Mouse (Mus musculus) forebrain, embryonic 10.5 days (tissue): ENCODE measurements around the gene Pex26. TPM values are rescaled to one million over a fixed set of nuclear protein-coding genes. Genes with fewer than 3 reads are reported as not detected.

Source experiments
- DNase-seq: peaks from one replicate; pipeline ENCODE4 v3.0.0-alpha.2; 2017; ENCODE audit warnings: low spot score; ENCODE audit errors: extremely low spot score
- H3K27ac ChIP-seq: fragments of 300-500 bp; sonication (generic); 2 replicates; pipeline ENCODE4 v1.5.1; 2016; ENCODE audit warnings: mild to moderate bottlenecking
- H3K27me3 ChIP-seq: fragments of 300-500 bp; sonication (generic); 2 replicates; pipeline ENCODE4 v1.6.1; 2016; ENCODE audit warnings: mild to moderate bottlenecking; ENCODE audit not compliant: poor library complexity, severe bottlenecking
- H3K36me3 ChIP-seq: fragments of 300-500 bp; sonication (generic); replicated peaks from 2 replicates; pipeline ENCODE4 v1.6.1; 2016; ENCODE audit warnings: mild to moderate bottlenecking, moderate library complexity
- H3K4me1 ChIP-seq: fragments of 300-500 bp; sonication (generic); 2 replicates; pipeline ENCODE4 v1.6.1; 2016
- H3K4me3 ChIP-seq: fragments of 300-500 bp; sonication (generic); 2 replicates; pipeline ENCODE4 v1.5.1; 2016; ENCODE audit warnings: mild to moderate bottlenecking, moderate library complexity
- H3K9me3 ChIP-seq: fragments of 300-500 bp; sonication (generic); 2 replicates; pipeline ENCODE4 v1.6.1; 2016; ENCODE audit warnings: mild to moderate bottlenecking, moderate library complexity
- WGBS: fragments of 180-500 bp; shearing (Covaris S2); methylation state at CpG from one replicate; pipeline ENCODE4 v1.1.7; 2016; 5-methylcytosine and 5-hydroxymethylcytosine counted together
- polyA plus RNA-seq: library from polyadenylated mRNA; unstranded; fragments of >200 nt; fragmentation: Nextera tagmentation; extraction: Ambion mirVana; gene quantifications from 2 replicates; pipeline ENCODE4 v1.2.1, GENCODE M21; 2016

Pex26 gene
- polyA plus RNA-seq, 1 experiment from 2014 or later = 8.0 TPM

DNA sequence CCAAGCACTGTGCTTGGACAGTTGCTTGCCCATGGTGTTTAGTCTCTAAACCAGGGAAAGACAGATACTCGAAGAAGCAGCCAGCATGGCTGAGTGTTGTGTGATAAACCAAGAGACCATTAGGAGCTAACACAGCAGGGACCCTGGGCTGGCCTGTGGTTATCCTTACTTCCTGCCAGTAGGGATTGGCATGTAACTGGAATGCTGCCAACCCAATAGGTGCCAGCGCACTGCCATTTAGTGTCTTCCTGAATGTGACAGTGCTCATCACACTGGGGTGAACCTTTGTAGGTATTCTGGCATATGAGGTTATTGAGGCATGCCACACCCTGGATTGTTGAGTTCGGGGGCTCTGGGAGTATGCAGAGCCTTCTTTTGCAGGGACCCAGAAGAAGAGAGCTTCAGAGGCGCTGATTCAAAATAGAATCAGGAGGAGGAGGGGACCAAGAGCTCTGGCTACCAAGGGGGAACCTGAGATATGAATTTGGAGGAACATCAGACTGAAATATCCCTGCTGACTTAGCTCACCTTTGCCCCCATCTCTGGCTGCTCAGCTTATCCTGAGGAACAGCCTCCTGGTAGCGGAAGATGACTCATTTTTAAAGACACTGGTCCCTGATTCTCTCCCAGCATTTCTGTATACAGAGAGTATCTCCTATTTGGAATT, 33.3 kb downstream of the Pex26 start:
- Histone ChIP-seq H3K27me3 (peaks cover 15% of the 10 kb centered on the region), H3K4me3 (no peak overlapping the region), H3K9me3 (no peaks in the 10 kb centered on the region), H3K27ac (no peak overlapping the region), H3K36me3 (no peaks in the 10 kb centered on the region), H3K4me1 (peaks cover 2% of the 10 kb centered on the region)
- 84% methylated on average over 5 of the region's 5 CpGs for WGBS
- DNase-seq = no peak

- Histone ChIP-seq H3K4me1 (no peaks in the 10 kb centered on the region), H3K27me3 (peaks cover 3% of the 10 kb centered on the region), H3K4me3 (no peak overlapping the region), H3K27ac (no peak overlapping the region), H3K36me3 (no peaks in the 10 kb centered on the region), H3K9me3 (peaks cover 2% of the 10 kb centered on the region; the same call in 1 of the 2 replicates)
- no peak for DNase-seq
- WGBS = 96% methylated on average over 7 of the region's 7 CpGs
Measured at GRCm38 (mm10) chr6:121218002-121218401, 34.5 kb downstream of the Pex26 start.

GRCm38 (mm10) chr6:121219406-121219805, 35.9 kb downstream of the Pex26 start:
- no peak overlapping the region for H3K27ac ChIP-seq
- no peaks in the 10 kb centered on the region for H3K36me3 ChIP-seq
- peaks cover 4% of the 10 kb centered on the region; the same call in 1 of the 2 replicates for H3K9me3 ChIP-seq
- no peak for DNase-seq
- WGBS = 83% methylated on average over 4 of the region's 4 CpGs
- no peaks in the 10 kb centered on the region for H3K4me1 ChIP-seq
- no peak overlapping the region for H3K4me3 ChIP-seq
- H3K27me3 ChIP-seq = no peaks in the 10 kb centered on the region

GRCm38 (mm10) chr6:121220181-121220580, 36.7 kb downstream of the Pex26 start:
- Histone ChIP-seq H3K4me3 (no peak overlapping the region), H3K27me3 (no peaks in the 10 kb centered on the region), H3K9me3 (peaks cover 4% of the 10 kb centered on the region; the same call in 1 of the 2 replicates), H3K27ac (no peak overlapping the region), H3K36me3 (no peaks in the 10 kb centered on the region), H3K4me1 (peaks cover 4% of the 10 kb centered on the region; the same call in 1 of the 2 replicates)
- WGBS = 93% methylated on average over 10 of the region's 10 CpGs
- DNase-seq = no peak

GRCm38 (mm10) chr6:121221876-121222597, 38.6 kb downstream of the Pex26 start:
- H3K9me3 ChIP-seq = peaks cover 4% of the 10 kb centered on the region; the same call in 1 of the 2 replicates
- WGBS = 90% methylated on average over 8 of the region's 8 CpGs
- no peak overlapping the region for H3K27ac ChIP-seq
- no peaks in the 10 kb centered on the region for H3K27me3 ChIP-seq
- no peak for DNase-seq
- H3K4me3 ChIP-seq = no peak overlapping the region
- no peaks in the 10 kb centered on the region for H3K36me3 ChIP-seq
- peaks cover 4% of the 10 kb centered on the region; the same call in 1 of the 2 replicates for H3K4me1 ChIP-seq

GRCm38 (mm10) chr6:121223001-121223400, 39.5 kb downstream of the Pex26 start:
- H3K4me1 ChIP-seq = peaks cover 4% of the 10 kb centered on the region; the same call in 1 of the 2 replicates
- H3K4me3 ChIP-seq = no peak overlapping the region
- no peak for DNase-seq
- no peaks in the 10 kb centered on the region for H3K36me3 ChIP-seq
- 95% methylated on average over 14 of the region's 14 CpGs for WGBS
- H3K27ac ChIP-seq = no peak overlapping the region
- H3K27me3 ChIP-seq = no peaks in the 10 kb centered on the region
- peaks cover 4% of the 10 kb centered on the region; the same call in 1 of the 2 replicates for H3K9me3 ChIP-seq

DNA sequence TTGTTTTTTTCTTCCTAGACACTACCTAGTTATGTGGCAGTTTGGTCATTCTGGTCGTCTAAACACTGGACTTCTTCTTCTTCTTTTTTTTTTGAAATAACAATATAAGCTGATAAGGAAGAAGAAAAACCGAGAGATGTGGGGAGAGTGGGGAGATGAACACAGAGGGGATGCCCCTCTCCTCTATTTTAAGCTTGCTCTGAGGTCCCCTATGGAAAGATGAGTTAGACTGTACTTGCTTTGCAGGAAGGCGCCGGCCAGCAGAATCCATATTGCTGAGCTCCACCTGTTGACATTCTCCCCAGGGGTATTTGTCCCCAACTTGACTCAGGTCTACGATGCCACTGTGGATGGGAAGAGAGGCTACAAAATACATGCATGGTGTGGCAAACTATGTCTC, 40.6 kb downstream of the Pex26 start:
- H3K9me3 ChIP-seq = peaks cover 4% of the 10 kb centered on the region; the same call in 1 of the 2 replicates
- no peak for DNase-seq
- no peak overlapping the region for H3K27ac ChIP-seq
- peaks cover 4% of the 10 kb centered on the region; the same call in 1 of the 2 replicates for H3K4me1 ChIP-seq
- WGBS = 86% methylated on average over 5 of the region's 5 CpGs
- H3K27me3 ChIP-seq = no peaks in the 10 kb centered on the region
- H3K36me3 ChIP-seq = no peaks in the 10 kb centered on the region
- H3K4me3 ChIP-seq = no peak overlapping the region

DNA sequence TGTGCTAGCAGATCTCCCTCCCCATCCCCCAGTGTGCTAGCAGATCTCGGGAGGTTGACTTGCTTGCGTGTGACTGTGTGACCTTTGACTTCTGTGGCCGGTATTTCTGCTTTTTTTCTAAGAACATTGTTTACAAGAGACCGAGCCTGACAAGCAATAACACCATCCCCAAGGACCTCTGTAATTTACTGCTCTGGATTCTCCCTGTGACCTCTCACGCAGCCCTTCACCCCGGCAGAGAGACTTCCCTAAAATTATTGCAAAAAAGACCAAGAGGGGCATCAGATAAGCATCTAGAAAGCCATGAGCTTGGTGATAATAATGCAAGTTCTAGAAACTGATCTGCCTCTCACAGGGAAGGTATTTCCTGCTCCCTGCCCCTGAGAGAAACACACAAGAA, 41.5 kb downstream of the Pex26 start:
- Histone ChIP-seq H3K27ac (no peak overlapping the region), H3K36me3 (no peaks in the 10 kb centered on the region), H3K27me3 (no peaks in the 10 kb centered on the region), H3K9me3 (peaks cover 4% of the 10 kb centered on the region; the same call in 1 of the 2 replicates), H3K4me1 (peaks cover 4% of the 10 kb centered on the region; the same call in 1 of the 2 replicates), H3K4me3 (no peak overlapping the region)
- no peak for DNase-seq
- 39% methylated on average over 6 of the region's 6 CpGs for WGBS

GRCm38 (mm10) chr6:121226043-121226442, 42.6 kb downstream of the Pex26 start:
- DNase-seq = no peak
- no peaks in the 10 kb centered on the region for H3K27me3 ChIP-seq
- peaks cover 4% of the 10 kb centered on the region; the same call in 1 of the 2 replicates for H3K9me3 ChIP-seq
- WGBS = 77% methylated on average over 4 of the region's 4 CpGs
- H3K27ac ChIP-seq = no peak overlapping the region
- H3K4me1 ChIP-seq = peaks cover 4% of the 10 kb centered on the region; the same call in 1 of the 2 replicates
- no peaks in the 10 kb centered on the region for H3K36me3 ChIP-seq
- H3K4me3 ChIP-seq = no peak overlapping the region

DNA sequence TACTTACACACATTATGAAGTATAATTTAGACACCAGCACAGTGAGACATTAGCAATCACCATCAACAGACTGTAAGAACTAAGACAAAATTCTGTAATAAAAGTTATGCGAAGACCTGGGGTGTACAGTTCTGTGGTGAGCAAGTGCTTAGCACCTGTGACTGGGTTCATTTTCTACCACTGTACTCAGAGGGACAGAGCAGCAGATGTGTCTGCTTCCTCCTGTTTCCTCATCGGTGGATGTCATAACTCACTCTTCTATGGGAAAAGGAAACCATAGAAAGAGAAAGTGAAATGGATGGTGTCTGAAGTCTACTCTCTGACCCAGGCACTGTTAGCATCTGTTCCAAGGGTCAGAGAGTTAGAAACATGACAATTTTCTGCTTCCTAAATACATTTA, 43.3 kb downstream of the Pex26 start:
- H3K4me3 ChIP-seq = no peak overlapping the region
- WGBS = 98% methylated on average over 2 of the region's 2 CpGs
- no peaks in the 10 kb centered on the region for H3K36me3 ChIP-seq
- peaks cover 4% of the 10 kb centered on the region; the same call in 1 of the 2 replicates for H3K4me1 ChIP-seq
- no peaks in the 10 kb centered on the region for H3K27me3 ChIP-seq
- H3K27ac ChIP-seq = no peak overlapping the region
- H3K9me3 ChIP-seq = peaks cover 4% of the 10 kb centered on the region; the same call in 1 of the 2 replicates
- no peak for DNase-seq

- Histone ChIP-seq H3K36me3 (no peaks in the 10 kb centered on the region), H3K27me3 (no peaks in the 10 kb centered on the region), H3K27ac (no peak overlapping the region), H3K9me3 (no peaks in the 10 kb centered on the region), H3K4me1 (peaks cover 4% of the 10 kb centered on the region; the same call in 1 of the 2 replicates), H3K4me3 (no peak overlapping the region)
- no peak for DNase-seq
- 78% methylated on average over 8 of the region's 8 CpGs for WGBS
Measured at GRCm38 (mm10) chr6:121228421-121228820, 45.0 kb downstream of the Pex26 start.

DNA sequence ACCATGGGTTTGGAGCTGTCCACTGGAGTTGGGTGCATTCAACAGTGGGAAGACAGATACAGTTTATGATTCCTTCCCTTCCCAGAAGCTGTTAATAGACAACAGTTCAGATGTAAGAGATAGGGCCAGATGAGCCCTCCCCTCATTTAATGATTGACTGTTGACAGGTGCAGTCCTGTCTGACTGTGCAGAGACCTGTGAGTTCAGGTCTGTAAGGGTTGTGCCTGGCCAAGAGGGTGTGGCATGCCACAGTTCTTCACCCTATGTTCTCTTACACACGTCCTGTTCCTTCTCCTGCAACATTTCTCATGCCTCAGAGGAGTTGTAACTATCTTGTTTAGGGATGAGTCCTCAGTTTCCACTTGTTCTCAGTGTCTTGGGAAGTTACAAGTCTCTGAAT, 49.2 kb downstream of the Pex26 start:
- H3K27me3 ChIP-seq = no peaks in the 10 kb centered on the region
- H3K27ac ChIP-seq = no peak overlapping the region
- no peak for DNase-seq
- no peaks in the 10 kb centered on the region for H3K4me1 ChIP-seq
- no peak overlapping the region for H3K4me3 ChIP-seq
- H3K9me3 ChIP-seq = no peaks in the 10 kb centered on the region
- 74% methylated on average over 1 of the region's 1 CpGs for WGBS
- H3K36me3 ChIP-seq = no peaks in the 10 kb centered on the region

DNA sequence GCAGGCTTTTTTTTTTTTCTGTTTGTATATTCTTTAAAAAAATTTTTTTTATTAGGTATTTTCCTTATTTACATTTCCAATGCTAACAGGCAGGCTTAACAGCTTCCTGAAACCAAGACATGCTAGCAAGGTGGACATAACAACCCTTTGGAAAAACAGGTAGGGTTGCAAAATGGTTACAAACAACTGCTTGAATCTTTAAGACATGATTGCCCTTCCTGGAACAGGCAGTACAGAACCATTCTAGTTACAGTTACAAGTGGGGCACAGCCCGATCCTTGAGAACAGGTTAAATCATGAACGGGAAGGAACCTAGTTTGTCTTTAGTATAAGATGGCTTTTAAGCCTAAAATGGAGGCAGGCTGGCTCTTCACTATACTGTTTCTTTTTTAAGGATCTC, 52.9 kb downstream of the Pex26 start:
- 0 out of 2 replicates have a peak, but pooled peaks cover 3% of the 10 kb centered on the region for H3K27me3 ChIP-seq
- 90% methylated on average over 2 of the region's 2 CpGs for WGBS
- DNase-seq = no peak
- no peaks in the 10 kb centered on the region for H3K36me3 ChIP-seq
- no peaks in the 10 kb centered on the region for H3K4me1 ChIP-seq
- no peak overlapping the region for H3K27ac ChIP-seq
- no peaks in the 10 kb centered on the region for H3K9me3 ChIP-seq
- no peak overlapping the region for H3K4me3 ChIP-seq
